Mouse (Mus musculus): ENCODE data around the gene Gm39653.
"Not testable (repeated sequence)": the region's sequence is repeated elsewhere in the genome, so short reads cannot be mapped to it uniquely, and the experiment has no call there.

Gm39653 gene

DNA sequence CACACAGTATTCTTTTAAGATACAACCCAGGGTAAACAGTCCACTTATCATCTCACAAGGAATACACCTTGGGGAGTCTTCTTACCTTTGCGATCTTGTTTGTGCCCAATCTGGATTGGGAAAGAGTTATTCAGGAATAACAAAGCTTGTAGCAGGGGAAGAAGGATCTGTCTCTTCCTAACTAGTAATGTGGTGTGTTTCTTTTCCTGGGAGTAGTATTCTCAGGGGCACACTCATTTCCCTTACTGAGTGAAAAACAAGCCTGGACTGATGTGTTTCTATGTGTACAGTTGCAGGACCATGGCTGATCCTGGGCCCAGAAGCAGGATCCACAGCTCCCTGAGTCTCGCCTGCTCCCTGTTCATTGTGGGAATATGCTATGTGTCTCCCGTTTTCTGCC, at the start of gene Gm39653:
Gene Gm39653, plus strand, starts transcription at position 301 of the 400 bp plus-strand sequence.
- DNase-seq (ENCODE audit: low read depth): no peak

DNA sequence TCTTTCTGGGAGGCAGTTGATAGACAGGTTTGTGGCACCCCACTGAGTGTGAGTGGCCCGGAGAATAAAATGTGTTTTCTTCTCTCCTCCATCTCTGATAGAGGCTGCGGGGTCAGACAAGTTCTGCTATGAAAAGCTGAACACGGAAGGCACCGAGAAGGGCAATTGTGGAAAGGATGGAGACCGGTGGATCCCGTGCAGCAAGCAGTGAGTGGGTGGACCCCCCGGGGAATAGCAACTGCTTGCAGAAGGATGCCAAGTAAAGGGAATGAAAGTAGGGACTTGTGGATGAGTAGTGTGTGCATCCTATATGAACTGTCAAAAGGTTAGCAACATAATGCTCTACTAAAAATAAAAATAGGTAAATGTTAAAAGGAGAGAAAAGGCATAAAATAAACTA, 49.3 kb upstream of the Gm39653 start:
- DNase-seq (ENCODE audit: low read depth): no peak

DNA sequence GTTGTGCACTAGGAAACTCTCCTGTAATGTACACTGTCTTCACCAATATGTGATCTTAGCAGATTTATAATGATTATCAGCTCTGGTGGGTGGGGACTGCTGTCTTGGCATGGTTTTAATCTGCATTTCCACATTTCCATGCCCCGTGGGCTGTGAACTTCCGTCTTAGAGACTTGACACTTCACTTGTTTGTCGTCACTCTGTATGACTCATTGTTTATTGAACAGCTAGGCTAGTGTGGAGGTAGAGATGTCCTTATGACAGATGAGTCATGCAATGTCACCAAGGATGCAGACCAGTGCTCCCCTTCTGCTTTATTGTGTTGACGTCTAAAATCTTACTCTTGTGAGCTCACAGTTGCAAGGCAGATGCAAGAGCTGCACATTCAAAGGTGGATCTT, 48.7 kb upstream of the Gm39653 start:
- DNase-seq (ENCODE audit: low read depth): no peak

DNA sequence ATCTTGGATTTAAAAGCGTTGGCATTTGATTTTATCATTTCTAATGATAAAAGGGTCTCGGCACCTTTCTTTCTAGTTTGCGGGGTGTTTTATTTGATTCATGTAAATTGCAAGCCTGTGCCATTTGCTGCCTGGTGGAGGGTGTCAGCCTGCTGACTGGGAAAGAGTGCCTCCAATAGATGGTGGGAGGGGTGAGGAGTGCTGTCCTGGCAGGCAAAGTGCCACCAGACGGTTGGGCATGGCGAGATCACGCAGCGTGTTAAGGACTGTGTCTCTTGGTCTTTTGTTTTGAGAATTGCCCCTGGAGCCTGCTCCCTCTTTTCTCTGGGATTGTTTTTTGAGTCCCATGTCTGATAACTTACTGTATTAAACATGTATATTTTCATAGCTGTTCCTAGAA, 43.5 kb upstream of the Gm39653 start:
- no peak for DNase-seq (ENCODE audit: low read depth)

DNA sequence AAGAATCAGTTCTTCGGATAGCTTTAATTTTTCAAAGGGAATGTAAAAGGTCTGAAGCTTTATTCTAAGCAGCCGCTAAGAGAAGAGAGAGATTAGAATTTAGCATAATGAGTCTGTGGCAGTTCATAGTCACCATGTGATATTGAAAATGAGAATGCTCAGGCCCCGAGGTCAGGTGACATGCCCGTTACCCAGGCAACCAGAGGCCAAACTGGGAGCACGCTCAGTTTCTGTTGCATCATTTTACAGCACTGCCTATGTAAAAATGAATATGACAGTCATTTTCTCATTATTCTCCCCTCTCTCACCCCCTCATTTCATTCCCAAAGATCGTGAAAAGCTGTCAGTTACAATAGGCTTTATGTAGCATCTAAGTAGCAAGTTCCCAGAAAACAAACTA, 42.3 kb upstream of the Gm39653 start:
- no peak for DNase-seq (ENCODE audit: low read depth)

DNA sequence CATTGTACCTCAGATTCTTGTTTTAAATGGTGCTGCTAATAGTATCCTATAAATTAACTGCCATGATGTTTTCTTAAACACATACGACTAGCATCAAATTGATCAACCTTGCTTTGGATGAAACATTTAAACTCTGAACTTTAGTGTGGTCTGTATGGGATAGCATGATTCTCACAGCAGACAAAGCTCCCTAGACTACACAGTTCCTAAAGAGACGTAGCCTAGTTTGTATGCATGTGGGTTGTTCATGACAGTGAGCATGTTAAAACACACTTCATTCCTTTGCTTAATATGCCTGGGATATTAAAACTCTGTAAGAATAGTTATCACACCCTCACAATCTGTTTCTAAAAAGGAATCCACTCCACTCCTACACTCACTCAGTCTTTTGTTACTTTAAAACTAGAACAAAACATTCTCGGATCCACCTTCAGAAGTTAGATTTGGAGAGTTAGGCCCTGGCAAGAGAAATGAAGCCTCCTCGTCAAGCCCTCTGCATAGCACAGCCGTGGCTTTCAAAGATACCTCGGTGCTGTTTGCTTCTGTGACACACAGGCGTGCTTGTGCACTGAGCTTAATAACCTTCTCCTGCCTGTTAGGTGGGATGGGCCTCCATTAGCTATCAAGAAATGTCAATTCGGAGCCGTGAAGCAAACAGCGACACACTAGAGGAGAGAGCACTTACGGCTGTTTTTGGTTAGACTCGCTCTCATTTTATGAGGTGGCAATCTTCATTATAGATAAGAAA, 41.7 kb upstream of the Gm39653 start:
- DNase-seq (ENCODE audit: low read depth): no peak

DNA sequence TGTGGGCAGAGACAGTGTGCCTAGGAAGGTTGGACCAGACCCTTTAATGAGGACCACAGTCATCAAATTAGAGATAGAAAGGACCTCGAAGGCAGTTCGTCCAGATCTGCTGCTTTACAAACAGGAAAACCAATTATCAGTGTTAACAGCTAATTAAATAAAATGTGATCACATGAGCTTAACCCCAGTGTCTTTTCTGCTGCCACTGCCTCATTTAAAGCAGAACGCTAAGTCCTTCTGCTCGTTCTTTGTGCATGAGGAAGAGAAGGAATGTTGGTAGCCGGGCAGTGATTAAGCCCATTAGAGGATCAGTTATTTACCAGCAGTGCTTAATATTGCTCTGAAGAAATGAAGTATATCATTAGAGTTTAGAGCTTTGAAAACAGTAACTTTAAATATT, 39.0 kb upstream of the Gm39653 start:
- no peak for DNase-seq (ENCODE audit: low read depth)

DNA sequence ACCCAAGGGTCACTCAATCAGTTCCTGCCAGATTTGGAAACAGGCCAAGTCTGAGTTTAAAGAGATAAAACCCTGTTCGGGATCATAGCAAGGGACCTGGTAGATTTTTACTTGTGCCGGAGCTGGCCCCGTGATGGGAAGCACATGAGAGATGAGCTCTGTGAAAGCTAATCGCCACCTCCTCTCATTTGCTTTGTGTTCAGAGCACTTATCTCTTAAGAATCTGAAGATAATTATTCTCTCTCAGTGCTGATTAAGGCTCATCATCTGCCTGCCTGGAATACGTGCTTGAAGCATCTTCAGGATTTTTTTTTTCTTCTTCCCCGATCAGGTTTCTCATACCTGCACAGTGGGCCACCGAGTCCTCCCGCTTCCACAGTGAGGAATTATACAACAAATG, 36.6 kb upstream of the Gm39653 start:
- no peak for DNase-seq (ENCODE audit: low read depth)

DNA sequence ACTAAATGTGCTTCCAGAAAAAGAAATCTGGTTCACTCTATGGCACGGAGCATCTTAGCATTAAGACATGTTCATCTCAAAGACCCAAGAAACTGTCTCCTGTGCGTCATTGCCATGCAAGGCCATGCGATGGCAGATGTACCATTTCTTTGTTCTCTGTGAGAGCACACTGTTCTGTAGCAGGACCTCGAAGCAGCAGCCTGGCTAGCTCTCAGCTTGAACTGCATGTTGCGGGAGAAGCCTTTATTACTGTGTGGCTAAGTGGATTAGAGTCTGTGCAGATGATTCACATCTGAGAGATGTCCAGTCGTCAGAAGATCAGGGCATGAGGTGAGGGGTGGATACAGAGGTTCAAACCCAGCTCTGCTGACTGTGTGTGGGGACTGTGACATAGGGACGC, 28.9 kb upstream of the Gm39653 start:
- DNase-seq (ENCODE audit: low read depth): no peak

DNA sequence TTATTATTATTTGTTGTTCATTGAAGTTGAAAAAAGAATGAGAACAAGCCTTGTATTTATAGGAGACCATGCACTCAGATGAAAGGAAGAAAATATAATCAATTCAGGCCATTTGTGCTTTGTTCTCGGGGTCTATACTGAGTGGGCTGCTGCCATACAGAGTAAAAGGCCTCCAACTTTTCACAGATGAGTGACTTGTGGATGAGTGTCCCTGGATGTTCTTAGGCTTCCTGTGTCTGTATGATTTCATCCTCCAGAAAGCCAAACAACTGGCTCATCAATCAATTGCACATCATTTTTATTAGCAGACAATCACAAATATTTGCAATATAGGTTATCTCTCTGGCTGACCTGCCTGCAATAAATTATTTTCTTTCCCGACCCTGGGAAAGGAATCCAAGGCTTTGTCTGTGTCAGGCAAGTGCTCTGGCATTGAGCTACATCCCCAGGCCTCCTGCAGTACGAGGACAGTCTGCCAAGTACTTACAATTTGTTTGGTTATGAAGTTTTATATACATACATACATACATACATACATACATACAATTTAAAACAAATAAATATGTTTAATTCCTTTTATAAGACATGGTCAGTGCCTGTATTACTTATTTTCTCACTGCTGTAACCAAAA, 11.8 kb upstream of the Gm39653 start:
- DNase-seq (ENCODE audit: low read depth): no peak

DNA sequence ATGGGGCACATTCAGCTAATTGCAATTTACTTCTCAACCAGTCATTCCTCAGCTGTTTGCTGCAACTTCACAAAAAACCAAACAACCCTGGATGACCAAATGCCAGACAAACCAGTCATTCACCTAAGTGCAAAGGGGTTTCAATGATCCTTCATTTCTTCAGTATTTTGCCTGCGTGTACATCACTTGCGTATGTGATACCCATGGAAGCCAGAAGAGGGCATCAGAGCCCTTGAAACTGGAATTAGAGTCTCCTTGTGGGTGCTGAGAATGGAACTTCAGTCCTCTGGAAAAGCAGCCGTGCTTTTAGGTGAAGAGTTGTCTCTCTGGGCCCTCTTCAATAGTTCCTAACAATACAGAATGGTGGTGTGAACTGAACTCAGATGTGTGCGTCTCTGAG, 6.2 kb upstream of the Gm39653 start:
- DNase-seq (ENCODE audit: low read depth): no peak

DNA sequence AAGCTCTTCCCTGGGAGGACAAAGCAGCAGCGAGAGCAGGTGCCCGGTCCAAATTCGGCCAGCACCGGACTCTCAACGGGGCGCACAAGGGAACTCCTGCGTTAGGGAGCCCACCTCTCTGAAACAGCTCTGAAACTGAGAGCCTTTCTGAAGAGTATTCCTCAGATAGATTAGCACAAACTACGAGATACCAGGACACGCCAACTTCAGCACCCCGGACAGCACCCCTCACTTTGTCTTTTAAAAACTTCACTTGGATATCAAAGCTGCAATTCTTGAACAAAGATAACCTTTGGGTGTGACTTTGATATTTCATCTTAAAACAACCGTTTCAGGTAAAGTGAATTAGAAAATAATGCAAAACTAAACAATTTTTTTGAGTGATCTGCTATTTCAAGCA, 1.2 kb upstream of the Gm39653 start:
- DNase-seq (ENCODE audit: low read depth): peak; percentile 10

DNA sequence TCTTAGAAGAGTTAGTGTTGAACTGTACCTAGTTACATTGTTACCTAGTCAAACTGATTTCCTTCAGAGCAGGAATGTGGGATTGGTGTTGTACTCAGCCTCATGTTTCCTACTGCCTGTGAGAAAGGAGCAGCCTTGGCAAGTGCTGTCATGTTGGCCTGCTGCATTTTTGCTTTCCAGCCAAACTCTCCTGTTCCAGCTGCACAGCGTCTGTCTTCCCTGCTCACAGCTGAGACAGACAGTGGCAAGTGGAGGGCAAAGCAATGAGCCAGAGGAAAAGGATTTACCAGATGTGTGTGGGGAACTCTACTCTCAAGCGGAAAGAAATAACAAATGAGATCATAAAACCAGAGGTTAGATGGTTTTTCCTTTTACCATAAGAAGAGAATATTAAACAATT, 12.4 kb downstream of the Gm39653 start:
- DNase-seq (ENCODE audit: low read depth): no peak

DNA sequence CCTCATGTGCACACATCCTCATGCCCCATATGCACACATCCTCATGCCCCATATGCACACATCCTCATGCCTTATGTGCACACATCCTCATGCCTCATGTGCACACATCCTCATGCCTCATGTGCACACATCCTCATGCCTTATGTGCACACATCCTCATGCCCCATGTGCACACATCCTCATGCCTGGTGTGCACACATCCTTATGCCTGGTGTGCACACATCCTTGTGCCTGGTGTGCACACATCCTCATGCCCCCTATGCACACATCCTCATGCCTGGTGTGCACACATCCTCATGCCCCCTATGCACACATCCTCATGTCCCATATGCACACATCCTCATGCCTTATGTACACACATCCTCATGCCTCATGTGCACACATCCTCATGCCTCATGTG, 14.6 kb downstream of the Gm39653 start:
- not testable (repeated sequence) for DNase-seq (ENCODE audit: low read depth)

DNA sequence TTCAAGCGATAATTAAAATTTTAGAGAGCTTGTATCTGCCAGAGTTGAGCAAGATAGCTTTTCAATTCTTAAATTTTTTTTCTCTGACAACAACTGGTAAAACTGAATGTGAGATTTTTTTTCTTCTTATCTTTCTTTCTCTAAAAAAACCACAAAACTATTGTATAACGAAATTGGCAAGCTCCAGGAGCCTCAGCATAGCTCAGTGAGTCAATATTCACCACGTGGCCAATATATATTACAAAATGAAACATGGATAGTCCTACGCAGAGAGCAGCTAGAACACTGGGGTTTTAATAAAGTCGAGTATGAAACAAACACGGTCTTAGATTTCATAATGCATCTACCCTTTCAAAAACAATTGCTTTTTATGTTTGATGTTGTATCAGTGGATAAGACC, 24.2 kb downstream of the Gm39653 start:
- no peak for DNase-seq (ENCODE audit: low read depth)

DNA sequence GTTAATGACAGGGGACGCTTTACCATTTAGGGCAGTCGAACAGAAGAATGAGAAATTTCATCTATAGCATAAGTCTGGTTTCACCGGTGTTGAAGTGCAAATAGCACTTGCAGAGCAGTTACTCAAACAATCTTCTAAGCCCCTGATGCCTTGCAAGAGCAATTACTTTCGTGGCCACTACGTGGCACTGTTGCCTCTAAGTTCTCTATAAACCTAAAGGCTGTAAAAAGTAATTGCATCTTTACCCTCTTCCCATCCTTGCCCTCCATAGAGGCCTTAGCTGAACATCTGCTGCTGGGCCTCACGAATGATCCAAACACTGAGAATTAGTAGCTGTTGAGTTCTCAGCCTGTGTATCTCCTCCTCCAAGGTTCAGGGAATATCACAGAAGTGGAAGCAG, 42.2 kb downstream of the Gm39653 start:
- peak; percentile 70 for DNase-seq (ENCODE audit: low read depth)

DNA sequence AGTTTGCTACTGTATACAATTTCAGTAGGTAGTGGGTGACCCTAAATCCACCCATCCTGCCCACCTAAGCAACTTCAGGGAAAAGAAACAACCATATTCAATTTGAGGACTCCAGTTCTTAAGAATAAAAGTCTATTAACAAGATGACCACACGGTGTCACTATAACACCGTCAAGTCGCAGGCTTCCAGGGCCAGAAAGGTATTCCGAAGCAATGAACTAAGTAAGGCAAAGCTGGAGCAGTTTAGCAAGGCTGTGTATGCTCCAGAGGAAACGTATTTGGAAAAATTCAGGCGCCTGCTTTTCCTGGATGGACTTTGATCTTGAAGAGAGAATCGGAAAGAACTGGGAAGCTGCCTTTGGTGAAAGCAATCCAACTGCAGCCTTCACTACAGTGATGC, 43.8 kb downstream of the Gm39653 start:
- peak; percentile 72 for DNase-seq (ENCODE audit: low read depth)

DNA sequence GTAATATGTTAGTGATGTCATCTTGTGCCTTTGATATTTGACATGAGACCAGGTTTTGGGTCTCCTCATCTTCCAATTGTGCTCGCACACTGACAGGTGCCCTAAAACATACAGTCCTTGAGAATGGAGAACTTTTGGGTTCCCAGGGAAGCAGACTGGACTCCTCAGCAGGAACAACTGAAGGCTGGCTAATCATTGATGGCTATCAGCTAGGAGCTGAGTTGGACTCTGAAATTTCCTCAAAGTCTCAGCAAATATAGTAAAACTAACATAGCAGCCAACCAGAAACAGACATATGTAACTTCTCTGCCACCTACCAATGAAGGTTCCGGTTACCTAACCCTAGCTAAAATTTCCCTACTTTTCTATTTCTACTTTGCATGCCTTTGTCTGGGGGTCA, 50.3 kb downstream of the Gm39653 start:
- DNase-seq (ENCODE audit: low read depth): no peak

DNA sequence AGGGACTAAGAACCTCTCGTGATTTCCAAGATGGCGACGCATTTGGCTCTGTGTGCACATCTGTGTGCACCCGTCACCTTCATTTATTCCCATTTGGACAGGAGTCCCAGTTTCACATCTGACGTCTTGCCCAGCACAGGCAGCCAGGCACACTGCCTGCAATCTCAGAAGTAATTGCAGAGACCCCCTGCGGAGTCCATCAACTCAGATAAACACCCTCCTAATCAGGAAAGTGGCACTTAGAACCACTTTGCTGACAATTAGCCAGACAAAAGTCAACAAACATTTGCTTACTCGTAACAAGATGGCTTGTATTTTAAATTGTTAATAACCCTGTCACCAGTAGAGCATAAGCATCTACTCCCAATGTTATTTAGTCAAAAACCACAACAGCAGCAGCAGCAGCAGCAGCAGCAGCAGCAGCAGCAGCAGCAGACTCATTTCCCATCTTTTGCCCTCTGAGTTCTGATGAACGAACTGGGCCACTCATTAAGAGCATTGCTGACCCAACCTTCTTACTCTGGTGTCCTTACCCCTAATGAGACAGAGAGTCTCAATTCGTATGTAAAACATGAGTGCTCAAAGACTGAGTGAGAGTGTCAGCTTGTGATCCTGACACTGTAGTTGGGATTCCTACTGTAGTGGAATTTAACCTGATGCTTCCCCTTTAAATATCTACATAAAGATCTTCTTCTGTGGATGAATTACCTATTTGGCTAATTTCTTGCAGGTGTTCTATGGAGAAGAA, 51.6 kb downstream of the Gm39653 start:
- DNase-seq (ENCODE audit: low read depth): no peak

DNA sequence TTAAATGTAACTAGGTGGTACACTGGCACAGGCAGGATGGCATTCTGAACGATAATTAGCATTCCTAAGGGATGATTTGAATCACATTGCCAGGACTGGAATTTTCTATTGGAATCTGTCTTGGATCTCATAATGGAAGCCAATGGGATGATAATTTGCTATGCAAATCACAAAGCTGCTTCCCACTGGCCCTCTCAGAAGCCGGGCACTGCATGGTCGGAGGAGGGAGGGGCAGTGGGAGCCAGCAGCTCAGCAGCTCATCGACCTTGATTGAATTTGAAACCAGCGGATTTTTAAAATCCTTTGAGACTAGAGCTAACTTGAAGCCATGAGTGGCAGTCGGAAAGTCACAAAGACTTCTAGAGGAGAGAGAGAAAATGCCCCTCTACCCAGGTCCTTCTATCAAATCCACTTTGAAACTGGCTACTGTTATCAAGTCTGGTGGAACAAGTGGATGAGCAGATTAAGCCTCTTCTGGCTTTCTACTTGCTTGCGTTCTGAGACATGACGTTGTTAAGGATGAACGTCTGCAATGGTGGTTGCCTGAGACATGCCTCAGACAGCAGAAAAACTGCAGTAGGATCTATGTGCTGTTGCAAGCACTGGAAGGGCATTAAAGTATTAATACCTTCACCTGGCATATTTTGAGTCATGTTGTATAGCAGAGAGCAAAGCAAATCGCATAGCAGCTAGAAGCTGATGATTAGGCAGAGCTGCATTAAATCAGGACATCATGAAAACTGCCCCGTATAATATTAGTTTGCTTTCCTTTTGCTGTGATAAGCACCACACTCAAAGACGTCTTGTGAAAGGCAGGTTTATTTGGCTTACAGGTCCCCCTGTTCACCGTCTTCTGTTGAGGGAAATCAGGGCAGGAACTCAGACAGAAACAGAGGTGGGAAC, 52.4 kb downstream of the Gm39653 start:
- no peak for DNase-seq (ENCODE audit: low read depth)

DNA sequence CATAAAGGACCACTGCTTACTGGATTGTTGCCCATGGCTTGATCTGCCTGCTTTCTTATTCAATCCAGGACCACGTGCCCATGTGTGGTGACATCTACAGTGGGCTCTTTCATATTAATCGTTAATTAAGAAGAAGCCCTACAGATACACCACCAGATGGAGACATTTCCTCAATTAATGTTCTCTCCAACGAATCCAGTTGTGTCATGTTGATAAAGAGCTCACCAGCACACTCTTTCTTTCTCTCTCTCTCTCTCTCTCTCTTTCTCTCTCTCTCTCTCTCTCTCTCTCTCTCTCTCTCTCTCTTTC, 53.0 kb downstream of the Gm39653 start:
- DNase-seq (ENCODE audit: low read depth): peak; percentile 41
